Mouse (Mus musculus) bone marrow, adult 2 months (tissue): ENCODE measurements around the gene Scn3b.

Experiments used
- CTCF ChIP-seq: fragments of 200-500 bp; IDR thresholded peaks from 2 replicates; pipeline ENCODE4 v1.5.1; 2011; ENCODE audit warnings: low read length, control low read depth; ENCODE audit not compliant: control insufficient read depth, insufficient read depth
- POLR2A ChIP-seq: fragments of 200-500 bp; IDR thresholded peaks from 2 replicates; pipeline ENCODE4 v1.6.1; 2011; ENCODE audit warnings: low read depth, mild to moderate bottlenecking, control low read depth, low read length, borderline replicate concordance; ENCODE audit not compliant: control insufficient read depth

DNA sequence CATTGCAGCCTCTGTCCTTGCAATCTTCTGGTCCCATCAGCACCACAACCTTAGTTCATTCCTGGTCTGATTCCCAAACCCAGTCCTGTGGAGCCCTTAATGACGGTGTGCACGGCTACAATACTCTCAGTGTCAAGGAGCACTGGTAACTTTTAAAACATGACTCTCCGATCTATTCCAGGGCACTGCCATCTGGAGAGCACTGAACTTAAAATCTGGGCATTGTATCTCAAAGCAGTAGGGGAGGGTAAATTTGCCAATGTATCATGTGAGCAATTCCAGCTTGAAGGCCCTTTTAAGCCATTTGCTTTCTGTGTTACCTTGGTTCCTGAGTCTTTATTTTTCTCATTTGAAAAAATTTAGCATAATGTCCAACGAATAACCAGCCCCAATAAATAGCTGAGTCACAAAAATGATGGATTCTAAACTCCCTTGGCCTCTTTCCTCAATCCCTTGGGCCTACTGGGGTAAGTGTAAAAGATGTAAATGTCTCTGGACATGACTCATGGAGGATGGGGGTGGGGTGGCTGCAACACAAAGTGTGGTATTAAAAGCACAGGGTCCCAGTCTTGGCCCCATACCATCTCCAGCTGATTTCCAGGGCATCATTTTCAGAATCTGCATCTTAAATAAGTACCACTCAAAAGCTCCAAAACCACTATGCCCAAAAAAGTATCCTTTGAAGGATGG is 68.3 kb downstream of the Scn3b start:
- TF ChIP-seq CTCF (no peak), POLR2A (no peak)
